Mouse (Mus musculus): ENCODE measurements around the gene Ezh1.

The Ezh1 gene

DNA sequence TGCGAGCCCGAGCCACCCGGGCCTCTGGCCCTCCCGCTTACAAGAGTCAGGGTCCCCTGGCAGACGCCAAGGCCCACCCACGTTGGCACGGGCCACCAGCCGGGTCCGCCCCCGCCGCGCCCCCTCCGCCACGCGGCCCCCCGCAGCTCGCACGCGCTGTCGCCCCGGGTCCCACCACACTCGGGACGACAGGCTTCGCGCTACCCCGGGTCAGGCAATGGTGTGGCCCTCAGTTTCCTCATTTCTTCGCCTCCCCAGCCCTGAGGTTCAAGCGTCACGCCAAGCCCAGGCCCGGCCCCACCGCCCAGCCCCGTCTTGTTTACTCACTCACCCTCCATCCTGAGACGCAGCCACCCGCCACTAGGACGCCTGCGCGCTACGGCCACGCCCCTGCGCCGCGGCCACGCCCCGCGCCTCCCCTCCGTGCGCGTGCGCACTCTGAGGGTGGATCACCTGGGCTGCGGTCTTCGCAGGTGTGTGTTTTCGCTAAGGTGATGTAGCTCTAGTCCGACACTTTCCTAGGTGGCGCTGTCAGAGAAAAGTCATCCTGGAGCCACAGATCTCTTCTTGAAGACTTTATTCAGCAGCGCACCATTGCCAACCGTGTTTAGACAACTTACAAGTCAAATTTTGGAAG is at the start of gene Ezh1:
Gene Ezh1 (minus strand): TSS at position 399 of the 637 bp plus-strand sequence.
- DNase-seq: peak; percentile 95

DNA sequence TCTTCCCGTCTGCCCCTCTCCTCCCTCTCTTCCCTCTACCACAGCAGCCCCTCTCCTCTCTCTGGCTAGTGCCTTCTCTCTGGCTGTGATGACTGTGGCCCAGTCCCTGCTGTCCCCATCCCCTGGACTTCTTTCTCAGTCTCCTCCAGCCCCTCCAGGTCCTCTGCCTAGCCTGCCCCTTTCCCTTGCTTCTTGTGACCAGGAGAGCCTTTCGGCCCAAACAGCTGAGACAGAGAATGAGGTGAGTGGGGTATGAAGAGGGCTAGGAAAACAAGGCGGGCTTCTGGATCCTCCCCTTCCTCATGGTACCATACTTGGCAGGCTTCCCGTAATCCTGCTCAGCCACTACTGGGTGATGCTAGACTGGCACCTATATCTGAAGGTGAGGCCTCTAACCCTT is 49.0 kb upstream of the Ezh1 start:
- DNase-seq: no peak

DNA sequence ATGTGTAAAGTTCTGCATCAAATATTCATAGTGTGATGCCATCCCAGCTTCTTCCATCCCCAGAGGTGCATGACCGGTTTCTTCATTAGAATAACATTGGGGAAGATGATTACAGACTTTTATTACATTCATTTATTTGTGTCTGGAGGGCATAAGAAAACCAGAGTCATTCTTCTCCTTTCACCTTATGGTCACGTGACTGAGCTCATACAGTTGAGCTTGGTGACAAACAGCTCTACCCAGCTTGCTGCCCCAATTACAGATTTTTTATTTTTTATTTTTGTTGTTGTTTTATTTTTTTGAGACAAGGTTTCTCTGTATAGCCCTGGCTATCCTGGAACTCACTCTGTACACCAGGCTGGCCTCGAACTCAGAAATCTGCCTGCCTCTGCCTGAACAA is 46.2 kb upstream of the Ezh1 start:
- no peak for DNase-seq

DNA sequence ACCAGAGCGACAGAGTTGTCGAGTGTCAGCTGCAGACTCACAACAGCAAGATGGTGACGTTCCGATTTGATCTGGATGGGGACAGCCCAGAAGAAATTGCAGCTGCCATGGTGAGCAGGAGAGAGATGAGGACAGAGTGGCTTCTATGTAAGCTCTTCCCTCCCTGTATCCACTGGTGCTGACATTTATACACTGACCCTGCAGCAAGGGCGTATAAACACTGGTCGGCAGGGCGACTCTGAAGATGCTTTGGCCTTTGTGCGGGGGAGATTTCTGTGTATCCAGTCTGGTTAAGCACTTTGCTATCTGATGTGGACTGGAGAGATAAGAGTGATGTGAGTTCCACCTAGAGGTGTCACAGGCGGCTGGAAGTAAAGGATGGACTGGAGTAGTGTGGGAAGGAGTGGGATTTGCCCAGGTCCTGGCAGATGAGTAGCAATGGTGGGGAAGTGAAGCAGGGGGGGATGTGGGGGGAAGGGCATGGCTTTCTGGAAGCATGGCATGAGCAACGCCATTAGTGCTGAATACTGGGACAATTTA is 43.4 kb upstream of the Ezh1 start:
- DNase-seq: no peak

DNA sequence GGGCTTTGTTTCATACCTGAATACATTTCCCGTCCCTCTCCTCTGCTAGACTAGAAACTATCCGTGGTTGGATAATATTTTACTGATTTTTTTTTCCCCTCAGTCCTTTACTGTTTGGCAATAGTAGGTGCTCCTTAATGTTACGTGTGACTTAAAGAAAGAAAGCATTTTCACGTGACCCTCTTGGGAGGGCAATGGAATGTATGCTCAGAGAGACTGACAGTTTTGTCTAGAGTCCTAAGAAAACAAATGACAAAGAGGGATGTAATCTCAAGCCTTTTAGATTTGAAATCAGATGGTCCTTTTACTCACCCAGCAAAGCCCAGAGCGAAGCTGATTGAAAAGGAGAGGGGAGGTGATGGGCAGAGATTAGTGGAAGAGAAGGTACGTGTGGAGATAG is 39.6 kb upstream of the Ezh1 start:
- no peak for DNase-seq

DNA sequence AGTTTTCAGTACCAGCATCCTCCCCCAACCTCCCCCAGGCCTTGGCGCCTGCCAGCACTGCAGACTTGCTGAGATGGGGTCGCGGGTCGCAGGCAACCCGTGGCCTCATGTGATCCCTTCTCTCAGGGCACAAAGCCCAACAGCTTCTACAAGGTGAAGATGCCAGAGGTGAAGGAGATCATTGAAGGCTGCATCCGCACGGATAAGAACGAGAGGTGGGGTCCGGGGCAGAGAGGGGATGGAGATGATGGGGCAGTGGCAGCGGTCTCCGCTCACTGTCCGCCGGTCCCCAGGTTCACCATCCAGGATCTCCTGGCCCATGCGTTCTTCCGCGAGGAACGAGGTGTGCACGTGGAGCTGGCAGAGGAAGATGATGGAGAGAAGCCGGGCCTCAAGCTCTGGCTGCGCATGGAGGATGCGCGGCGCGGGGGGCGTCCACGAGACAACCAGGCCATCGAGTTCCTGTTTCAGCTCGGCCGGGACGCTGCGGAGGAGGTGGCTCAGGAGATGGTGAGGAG is 38.8 kb upstream of the Ezh1 start:
- no peak for DNase-seq

DNA sequence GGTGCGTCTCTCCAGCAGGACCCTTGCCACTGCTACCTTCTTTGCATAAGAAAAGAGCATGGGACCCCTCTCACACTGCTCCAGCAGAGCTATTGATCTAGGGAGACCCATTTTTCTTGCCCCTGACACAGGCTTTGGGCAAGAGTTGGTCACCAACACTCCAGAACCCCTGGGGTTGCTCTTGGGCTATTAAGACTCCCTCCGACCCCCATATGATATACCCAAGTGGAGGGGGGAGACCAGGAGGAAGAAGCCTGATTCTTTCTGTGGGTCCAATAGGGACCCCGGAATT is 37.7 kb upstream of the Ezh1 start:
- DNase-seq: no peak

DNA sequence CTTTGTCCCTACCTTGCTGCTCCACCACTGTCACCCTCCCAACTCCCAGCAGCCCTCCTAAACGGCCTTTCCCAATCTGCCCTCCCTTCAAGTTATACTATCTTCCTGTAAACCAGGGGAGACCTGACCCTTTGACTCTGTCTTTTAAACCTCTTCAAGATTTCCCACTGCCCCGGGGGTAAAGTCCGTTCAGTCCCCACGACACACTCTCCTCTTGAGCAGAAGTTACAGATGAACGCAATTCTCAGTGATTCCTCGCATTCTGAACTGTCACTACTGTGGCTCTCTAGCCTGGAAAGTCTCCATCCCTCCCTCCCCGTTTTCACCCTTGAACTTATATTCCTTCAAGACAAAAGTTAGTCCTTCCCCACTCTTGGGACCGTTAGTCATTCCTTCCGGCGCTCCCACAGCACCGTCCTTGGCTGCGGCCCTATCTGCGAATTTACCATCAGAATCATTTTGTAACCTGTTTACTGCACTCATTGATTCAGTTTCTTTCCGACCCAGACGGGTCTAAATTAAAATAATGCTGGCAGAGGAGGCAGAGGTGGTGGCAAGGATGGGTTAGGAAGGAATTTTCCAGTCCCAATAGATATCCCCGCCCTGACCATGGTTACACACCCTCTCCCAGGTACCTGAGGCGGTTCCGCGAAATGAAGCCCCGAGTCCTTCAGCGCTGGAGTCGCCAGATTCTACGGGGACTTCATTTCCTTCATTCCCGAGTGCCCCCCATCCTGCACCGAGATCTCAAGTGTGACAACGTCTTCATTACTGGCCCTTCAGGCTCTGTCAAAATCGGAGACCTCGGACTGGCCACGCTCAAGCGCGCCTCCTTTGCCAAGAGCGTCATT is 37.1 kb upstream of the Ezh1 start:
- no peak for DNase-seq

DNA sequence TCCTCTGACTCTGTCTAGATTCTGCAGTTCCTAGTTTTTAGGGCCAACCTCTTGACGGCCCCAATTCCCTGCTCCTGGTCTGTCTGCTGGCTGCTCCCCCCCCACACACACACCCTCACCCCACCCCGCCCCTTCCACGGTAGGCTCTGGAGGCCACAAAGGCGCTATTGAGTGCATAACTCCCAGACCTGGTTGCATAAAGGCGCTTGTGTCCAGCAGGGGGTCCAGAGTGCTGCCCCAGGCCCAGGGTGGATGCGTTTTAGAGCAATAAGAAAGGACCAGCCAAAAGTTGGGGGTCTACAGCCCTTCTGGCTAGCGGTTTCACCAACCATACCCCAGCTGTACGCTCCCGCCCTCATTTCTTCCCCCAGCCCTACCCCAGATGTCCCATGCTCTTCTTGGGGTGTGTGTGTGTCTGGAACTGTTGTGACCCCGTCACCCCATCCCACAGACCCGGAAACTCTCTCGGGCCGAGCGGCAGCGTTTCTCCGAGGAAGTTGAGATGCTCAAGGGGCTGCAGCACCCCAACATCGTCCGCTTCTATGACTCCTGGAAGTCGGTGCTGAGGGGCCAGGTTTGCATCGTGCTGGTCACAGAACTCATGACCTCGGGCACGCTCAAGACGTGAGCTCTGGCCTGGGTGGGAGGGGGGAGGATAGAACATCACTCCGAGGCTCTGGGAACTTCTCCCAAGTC is 36.2 kb upstream of the Ezh1 start:
- DNase-seq: no peak

DNA sequence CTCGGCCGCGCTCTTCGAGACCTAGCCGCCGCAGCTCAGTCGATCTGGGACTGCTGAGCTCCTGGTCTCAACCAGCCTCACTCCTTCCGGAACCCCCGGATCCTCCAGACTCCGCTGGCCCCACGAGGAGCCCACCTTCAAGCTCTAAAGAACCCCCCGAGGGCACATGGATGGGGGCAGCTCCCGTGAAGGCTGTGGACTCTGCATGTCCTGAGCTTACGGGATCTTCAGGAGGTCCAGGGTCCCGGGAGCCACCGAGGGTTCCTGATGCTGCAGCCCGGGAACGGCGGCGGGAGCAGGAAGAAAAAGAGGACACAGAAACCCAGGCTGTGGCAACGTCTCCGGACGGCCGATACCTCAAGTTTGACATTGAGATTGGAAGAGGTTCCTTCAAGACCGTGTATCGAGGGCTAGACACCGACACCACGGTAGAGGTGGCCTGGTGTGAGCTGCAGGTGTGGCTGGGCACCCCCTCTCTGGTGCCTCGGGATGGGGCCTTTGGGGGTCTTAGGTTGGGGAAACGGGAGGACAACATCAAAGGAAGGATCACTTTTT is 34.6 kb upstream of the Ezh1 start:
- no peak for DNase-seq

DNA sequence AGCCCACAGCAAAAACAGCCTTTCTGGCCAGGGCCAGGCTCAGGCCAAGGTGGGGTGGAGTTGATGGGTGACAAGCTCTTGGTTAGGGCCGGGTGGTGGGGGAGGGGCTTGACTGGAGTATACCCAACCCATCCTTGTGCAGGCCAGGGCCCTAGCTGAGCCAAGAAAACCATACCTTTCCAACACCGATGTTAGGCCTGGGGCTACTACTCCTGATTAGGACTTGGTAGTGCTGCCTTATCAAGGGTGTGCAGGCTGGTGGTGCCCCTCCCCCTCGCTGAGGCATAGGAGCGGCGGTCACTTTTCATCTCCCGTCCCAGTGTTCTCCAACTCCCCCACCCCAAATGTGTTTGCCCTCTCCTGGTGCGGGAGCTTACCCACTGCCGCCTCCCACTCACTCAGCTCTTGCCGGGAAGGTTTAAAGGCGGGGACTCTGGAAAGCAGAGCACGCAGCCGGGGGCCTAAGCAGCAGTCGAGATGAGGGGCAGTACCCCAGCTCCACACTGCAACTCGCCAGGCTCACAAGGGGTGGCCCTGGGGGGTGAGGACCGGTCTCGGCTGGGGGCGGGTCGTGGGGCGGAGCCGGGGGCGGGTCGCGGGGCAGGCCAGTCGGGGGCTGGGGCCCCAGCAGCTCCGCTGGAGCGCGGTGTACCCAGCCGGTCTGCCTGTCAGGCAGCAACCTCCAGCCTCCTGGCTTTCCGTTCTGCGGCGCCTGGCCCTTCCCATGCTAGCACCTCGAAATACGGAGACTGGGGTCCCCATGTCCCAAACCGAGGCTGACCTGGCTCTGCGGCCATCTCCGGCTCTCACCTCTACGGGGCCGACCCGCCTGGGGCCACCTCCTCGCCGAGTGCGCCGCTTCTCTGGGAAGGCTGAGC is 33.9 kb upstream of the Ezh1 start, which contains the start of gene Wnk4:
Gene Wnk4 (plus strand): TSS at position 620 of the 878 bp plus-strand sequence.
- DNase-seq: peak; percentile 37

DNA sequence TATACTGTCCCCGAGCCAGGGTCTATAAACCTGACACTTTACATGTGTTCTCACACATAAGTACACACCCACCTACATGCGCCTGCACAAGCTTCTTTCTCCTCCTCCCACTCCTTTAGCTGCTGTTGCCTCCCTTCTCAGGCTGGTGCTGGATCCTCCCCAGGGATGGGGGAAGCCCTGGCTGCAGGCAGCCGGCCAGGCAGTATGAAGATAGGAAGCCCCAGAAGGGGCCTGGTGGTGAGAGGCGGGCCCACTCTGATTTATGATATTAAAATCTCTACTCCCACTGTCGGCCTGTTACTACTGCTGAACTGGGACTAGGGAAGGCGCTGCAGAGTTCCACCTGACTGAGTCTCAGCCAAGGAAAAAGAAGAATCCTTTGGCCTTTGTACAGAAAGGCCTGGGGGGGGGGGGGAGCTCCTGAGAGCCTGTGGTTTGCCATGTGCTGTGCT is 33.0 kb upstream of the Ezh1 start:
- no peak for DNase-seq

DNA sequence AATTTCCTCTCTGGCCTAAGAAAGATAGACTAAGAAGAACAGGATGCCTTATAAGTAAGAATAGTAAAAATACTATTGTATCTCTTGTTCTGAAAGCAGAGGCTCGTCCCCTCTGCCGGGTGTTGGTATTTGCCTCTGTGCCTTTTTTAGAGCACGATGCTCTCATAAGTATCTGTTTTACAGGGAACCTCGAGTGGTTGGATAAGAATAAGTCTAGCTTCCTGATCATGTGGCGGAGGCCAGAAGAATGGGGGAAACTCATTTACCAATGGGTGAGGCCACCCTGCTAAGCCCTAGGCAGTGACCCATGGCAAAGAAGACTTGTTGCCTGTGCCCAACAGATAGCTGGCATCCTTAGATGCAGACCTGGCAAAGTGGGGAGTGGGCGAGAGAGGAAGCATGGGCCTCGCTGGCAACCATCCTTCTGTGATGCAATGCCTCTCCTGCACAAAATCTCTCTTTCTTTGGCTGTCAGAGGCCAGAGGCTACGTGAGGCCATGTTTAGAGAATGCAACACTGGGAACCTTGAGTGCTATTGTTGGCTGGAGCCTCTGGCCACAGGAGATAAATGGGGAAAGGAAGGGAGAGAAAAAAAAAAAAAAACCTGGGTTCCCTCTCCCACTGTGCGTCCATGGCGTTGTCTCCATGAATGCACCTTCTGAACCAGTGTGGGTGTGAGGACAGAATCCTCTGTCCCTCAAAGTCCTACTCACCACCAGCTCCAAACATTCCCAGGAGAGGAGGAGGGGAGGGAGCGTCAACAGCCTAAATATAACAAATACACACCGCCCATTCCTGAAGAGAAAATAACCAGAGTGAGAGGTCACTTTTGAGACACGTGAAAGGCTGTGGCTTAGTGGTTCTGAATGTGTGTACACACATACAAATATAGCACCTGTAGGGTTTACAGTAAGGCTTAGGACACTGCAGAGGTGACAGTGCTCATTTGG is 29.8 kb upstream of the Ezh1 start:
- DNase-seq: no peak

DNA sequence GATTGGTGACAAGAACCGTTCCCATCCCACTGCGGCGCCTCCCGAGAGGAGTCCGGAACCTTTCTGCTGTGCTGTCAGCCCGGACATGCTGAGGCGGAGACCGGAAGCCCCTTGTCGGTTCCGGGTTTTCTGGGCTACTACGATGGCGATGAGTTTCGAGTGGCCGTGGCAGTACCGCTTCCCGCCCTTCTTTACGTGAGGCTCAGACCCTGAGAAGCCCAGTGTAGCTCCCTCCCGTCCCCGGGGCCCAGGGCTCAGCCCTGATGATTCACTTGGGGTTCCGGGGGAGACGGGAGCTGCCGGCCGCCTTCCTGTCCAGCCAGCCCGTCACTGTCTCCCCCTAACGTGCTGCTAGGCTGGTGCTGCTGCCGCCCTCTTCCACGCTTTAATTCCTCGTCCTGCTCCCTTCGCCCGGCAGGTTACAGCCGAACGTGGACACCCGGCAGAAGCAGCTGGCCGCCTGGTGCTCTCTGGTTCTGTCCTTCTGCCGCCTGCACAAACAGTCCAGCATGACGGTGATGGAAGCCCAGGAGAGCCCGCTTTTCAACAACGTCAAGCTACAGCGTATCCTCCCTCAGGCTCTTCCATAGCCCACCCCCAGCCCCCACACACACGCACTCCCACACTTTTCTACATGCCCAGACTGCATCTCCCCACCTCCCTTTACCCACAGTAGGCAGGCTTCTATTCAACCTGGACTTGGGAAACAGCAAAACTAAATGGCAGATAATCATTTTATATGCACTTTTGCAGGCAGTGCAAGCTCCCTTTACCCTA is 27.5 kb upstream of the Ezh1 start, which contains the start of gene Vps25:
Gene Vps25 (plus strand): TSS at position 95 of the 777 bp plus-strand sequence.
- DNase-seq: peak; percentile 83

DNA sequence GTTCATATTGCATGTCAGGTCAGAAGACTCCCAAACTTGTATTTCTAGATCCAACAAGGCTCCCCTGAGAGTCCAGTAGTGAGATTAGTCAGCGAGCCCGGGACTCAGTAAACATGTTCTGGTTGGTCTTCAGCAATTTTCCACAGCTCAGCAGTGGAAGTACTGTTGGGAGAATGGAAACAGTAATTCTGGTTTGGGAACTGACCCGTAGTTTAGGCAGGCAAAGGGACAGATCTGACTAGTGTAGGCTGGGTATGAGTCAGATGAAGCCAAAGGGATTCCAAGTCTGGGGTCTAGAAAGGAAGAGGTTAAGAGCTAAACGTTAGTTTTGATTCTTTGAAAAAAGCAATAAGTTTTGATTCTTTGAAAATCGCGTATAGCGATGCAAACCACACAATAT is 26.7 kb upstream of the Ezh1 start:
- DNase-seq: no peak

DNA sequence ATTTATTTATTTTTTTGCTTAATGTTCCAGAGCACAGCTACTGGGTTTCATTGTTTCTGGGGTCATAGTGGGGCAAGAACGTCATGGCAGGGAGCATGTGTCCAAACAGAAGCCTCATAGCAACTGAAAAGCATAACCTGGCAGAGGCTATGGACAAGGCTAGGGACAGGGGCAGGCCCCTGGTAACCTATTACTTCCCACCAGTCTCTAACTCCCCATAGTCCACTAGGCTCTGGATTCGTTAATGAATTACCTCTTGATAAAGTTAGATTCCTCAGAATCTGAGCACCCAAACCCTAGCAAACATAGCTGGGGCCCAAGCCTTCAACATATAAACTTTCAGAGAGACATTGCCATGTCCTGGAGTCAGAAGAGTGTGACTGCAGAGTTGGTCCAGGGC is 24.8 kb upstream of the Ezh1 start:
- no peak for DNase-seq

DNA sequence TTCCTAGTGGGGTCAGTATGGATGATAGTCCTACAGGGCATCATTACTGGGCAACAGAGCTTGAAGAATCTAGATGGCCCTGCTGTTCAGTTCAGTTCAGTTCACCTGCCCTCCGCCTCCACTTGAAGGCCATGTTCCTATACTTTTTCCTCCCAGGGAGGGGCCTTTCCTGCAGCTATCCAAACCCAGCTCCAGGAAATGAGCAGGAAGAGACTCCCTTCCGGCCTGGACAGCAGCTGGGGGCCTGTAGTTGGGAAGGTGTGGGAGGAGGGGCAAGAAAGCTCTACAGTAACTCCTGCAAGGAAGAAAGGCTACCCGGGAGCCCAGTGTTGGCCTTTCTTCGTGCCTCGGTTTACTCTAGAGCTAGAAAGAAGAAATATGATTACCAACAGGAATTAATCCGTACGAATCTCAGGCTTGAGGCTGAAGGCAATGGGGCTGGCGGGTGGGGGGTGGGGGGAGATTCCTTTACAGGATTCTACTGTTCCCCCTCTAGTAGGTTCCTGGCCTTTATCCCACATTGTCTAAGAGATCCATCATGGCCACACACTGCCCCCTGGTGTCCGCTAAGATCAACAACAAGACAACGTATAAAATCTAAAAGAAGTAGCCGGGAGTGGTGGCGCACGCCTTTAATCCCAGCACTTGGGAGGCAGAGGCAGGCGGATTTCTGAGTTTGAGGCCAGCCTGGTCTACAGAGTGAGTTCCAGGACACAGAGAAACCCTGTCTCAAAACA is 22.2 kb upstream of the Ezh1 start:
- DNase-seq: peak; percentile 58

DNA sequence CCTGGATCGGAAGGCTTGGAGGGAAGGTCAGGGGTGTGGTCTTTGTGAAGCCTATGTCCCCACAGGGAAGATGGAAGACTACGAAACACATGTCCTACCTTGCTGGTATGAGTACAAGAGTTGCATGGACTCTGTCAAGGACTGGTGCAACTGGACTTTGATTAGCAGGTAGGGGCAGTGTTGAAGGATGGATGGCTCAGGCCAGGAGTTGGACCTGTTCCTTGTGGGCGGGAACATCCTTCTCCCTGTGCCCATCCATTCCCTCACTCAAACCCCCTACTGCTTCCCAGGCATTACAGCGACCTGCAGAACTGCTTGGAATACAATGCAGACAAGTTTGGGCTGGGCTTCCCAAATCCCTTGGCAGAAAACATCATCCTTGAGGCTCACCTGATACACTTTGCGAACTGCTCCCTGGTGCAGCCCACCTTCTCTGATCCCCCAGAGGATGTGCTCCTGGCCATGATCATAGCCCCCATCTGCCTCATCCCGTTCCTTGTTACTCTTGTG is 21.3 kb upstream of the Ezh1 start:
- no peak for DNase-seq

DNA sequence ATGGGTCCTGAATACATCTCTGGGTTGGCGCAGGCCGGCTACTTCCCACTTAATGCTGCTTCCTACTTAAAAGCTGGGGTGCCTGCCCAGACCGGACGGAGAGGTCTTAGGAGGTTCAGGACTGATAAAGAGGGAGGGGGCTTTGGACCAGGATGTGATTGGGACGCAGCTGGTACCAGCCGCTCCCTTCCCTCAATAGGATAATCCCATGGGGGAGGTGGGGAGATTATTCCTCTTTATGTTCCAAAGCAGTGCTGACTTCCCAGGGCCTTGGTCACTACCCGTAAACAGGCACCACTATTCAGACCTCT is 20.4 kb upstream of the Ezh1 start:
- DNase-seq: no peak
